ENCODE assay signal across 17 mouse cellular contexts in genomic region chr4:120239419-120239818, GRCm38 (mm10). TPM values are rescaled to one million over a fixed set of nuclear protein-coding genes. Genes with fewer than 3 reads are reported as not detected.
"Had no signal": no experiment of that assay in that cellular context is flagged by ENCODE, and none has a peak within 500 bp of the region (broad histone marks: within the 10 kb centered on the region; RNA-seq: fewer than 3 reads in every experiment).

No protein-coding gene starts in this region.

- H3K9ac ChIP-seq: limb, embryonic 12.5 days; liver, embryonic 13.5 days; liver, postnatal 0 days; lung, embryonic 15.5 days; stomach, embryonic 15.5 days had no signal

- H3K27ac ChIP-seq: kidney, postnatal 0 days; limb, embryonic 12.5 days; liver, embryonic 13.5 days; lung, embryonic 15.5 days; macrophage; stomach, embryonic 15.5 days had no signal

- H3K4me1 ChIP-seq: liver, embryonic 13.5 days; stomach, embryonic 15.5 days had no signal

- H3K36me3 ChIP-seq: limb, embryonic 12.5 days; liver, embryonic 13.5 days; lung, embryonic 15.5 days; stomach, embryonic 15.5 days had no signal

- H3K4me3 ChIP-seq: limb, embryonic 12.5 days; liver, embryonic 13.5 days; lung, embryonic 15.5 days; megakaryocyte, embryonic 14.5 days; stomach, embryonic 15.5 days had no signal

- H3K4me2 ChIP-seq: limb, embryonic 12.5 days; liver, embryonic 13.5 days; lung, embryonic 15.5 days; midbrain, embryonic 11.5 days; stomach, embryonic 15.5 days had no signal

- ATAC-seq: liver, postnatal 0 days; midbrain, embryonic 16.5 days had no signal

- DNase-seq: kidney, postnatal 36 days; layer of hippocampus, adult 9-11 months; liver; liver, embryonic 13.5 days; liver, postnatal 0 days; lung, postnatal 14 days; right cerebral cortex, postnatal 14 days; thymus, adult 2 months; thymus, postnatal 36 days had no signal

- H3K9me3 ChIP-seq: limb, embryonic 12.5 days; liver, embryonic 13.5 days; lung, embryonic 15.5 days; stomach, embryonic 15.5 days had no signal

RNA-seq across cellular contexts. Expression of gene Foxo6, which starts 47.7 kb away (rescaled TPM):
- polyA plus RNA-seq: liver, embryonic 13.5 days; liver, postnatal 0 days; macrophage had no signal
